Mouse (Mus musculus) gastrocnemius, adult 2 months (tissue): ENCODE data around the gene Aqp8. TPM values are rescaled to one million over a fixed set of nuclear protein-coding genes. Genes with fewer than 3 reads are reported as not detected.
A peak's percentile ranks its signal among the peaks of the same experiment; 100 is the strongest.

ENCODE experiments used
- DNase-seq: peaks from one replicate; pipeline ENCODE4 v3.0.0; 2022
- H3K27ac ChIP-seq: fragments of 200-600 bp; 2 replicates; pipeline ENCODE4 v1.8.1; 2022; ENCODE audit warnings: mild to moderate bottlenecking
- H3K4me3 ChIP-seq: fragments of 200-600 bp; 2 replicates; pipeline ENCODE4 v1.8.1; 2022; ENCODE audit warnings: mild to moderate bottlenecking, moderate library complexity
- CTCF ChIP-seq: fragments of 200-600 bp; IDR thresholded peaks from 2 replicates; pipeline ENCODE4 v1.8.1; 2022; ENCODE audit warnings: antibody characterized with exemption, mild to moderate bottlenecking, moderate library complexity
- intact Hi-C: fragments of 180-260 bp; cut with DNase I; formaldehyde crosslinking; loops from one replicate; pipeline ENCODE4 v1.15.1; 2025
- long read RNA-seq, 2 experiments: library from polyadenylated mRNA; stranded (forward); transcript quantifications; one replicate each; pipeline ENCODE4 v2.0.0; 2021
- total RNA-seq, 2 experiments: library from RNA; stranded (reverse); gene quantifications; 2 replicates each; pipeline ENCODE4 v1.2.3; 2021

Gene Aqp8
- total RNA-seq: not detected
- long read RNA-seq, experiment 1, partial matches to known transcripts: 0 of 1 reads
- long read RNA-seq, experiment 1, other reads (novel, unspliced or antisense): 1 of 1 reads
- long read RNA-seq, experiment 2: 0 reads

- H3K4me3 ChIP-seq: no peak within 1 kb of the TSS
- no peak within 1 kb of the TSS for H3K27ac ChIP-seq
- no peak for DNase-seq
- intact Hi-C loops: loop anchor here (10.0 kb wide), 1 partner anchor 157 kb away; no protein-coding TSS in a partner anchor
- TF ChIP-seq CTCF: no peak
These were observed at the start of gene Aqp8 for GRCm38 (mm10) chr7:123462070-123462501. Aqp8 (plus strand) TSS chr7:123462291.

- no peak overlapping the region for H3K27ac ChIP-seq
- DNase-seq: no peak
- no peak overlapping the region for H3K4me3 ChIP-seq
- intact Hi-C loops: no loop called here
- no peak for TF ChIP-seq CTCF
These were observed 45.3 kb upstream of the Aqp8 start for GRCm38 (mm10) chr7:123416803-123417202.

GRCm38 (mm10) chr7:123417661-123418060, 44.4 kb upstream of the Aqp8 start:
- DNase-seq: no peak
- intact Hi-C loops: no loop called here
- no peak for TF ChIP-seq CTCF
- Histone ChIP-seq H3K4me3 (no peak overlapping the region), H3K27ac (no peak overlapping the region)

GRCm38 (mm10) chr7:123419984-123420383, 42.1 kb upstream of the Aqp8 start:
- DNase-seq: no peak

GRCm38 (mm10) chr7:123421958-123422357, 40.1 kb upstream of the Aqp8 start:
- no peak overlapping the region for H3K4me3 ChIP-seq
- no peak for TF ChIP-seq CTCF
- no peak for DNase-seq
- intact Hi-C loops: no loop called here
- no peak overlapping the region for H3K27ac ChIP-seq

More at GRCm38 (mm10) chr7:123419984-123420383, 42.1 kb upstream of the Aqp8 start:
- Histone ChIP-seq H3K4me3 (no peak overlapping the region), H3K27ac (no peak overlapping the region)
- intact Hi-C loops: no loop called here
- TF ChIP-seq CTCF: no peak

GRCm38 (mm10) chr7:123424281-123424680, 37.8 kb upstream of the Aqp8 start:
- TF ChIP-seq CTCF: no peak
- intact Hi-C loops: no loop called here
- DNase-seq: no peak
- no peak overlapping the region for H3K27ac ChIP-seq
- no peak overlapping the region for H3K4me3 ChIP-seq

- Histone ChIP-seq H3K27ac (no peak overlapping the region), H3K4me3 (no peak overlapping the region)
- intact Hi-C loops: no loop called here
These were observed 36.8 kb upstream of the Aqp8 start for GRCm38 (mm10) chr7:123425134-123425757.

GRCm38 (mm10) chr7:123429624-123430410, 32.3 kb upstream of the Aqp8 start:
- Histone ChIP-seq H3K4me3 (no peak overlapping the region), H3K27ac (0 out of 2 replicates have a peak overlapping the region, but pooled peaks have one; percentile 24)
- intact Hi-C loops: no loop called here
- no peak for DNase-seq
- no peak for TF ChIP-seq CTCF

More at GRCm38 (mm10) chr7:123425134-123425757, 36.8 kb upstream of the Aqp8 start:
- no peak for TF ChIP-seq CTCF
- DNase-seq: no peak

- intact Hi-C loops: no loop called here
- TF ChIP-seq CTCF: no peak
- Histone ChIP-seq H3K4me3 (no peak overlapping the region), H3K27ac (no peak overlapping the region)
- DNase-seq: no peak
These were observed 31.7 kb upstream of the Aqp8 start for GRCm38 (mm10) chr7:123430411-123430705.

GRCm38 (mm10) chr7:123431206-123431605, 30.9 kb upstream of the Aqp8 start:
- Histone ChIP-seq H3K27ac (no peak overlapping the region), H3K4me3 (no peak overlapping the region)
- intact Hi-C loops: no loop called here
- no peak for TF ChIP-seq CTCF
- DNase-seq: no peak

GRCm38 (mm10) chr7:123442079-123442478, 20.0 kb upstream of the Aqp8 start:
- intact Hi-C loops: no loop called here
- no peak overlapping the region for H3K27ac ChIP-seq
- no peak overlapping the region for H3K4me3 ChIP-seq
- TF ChIP-seq CTCF: no peak
- DNase-seq: no peak

- TF ChIP-seq CTCF: no peak
- intact Hi-C loops: no loop called here
These were observed 13.3 kb upstream of the Aqp8 start for GRCm38 (mm10) chr7:123448794-123449193.

GRCm38 (mm10) chr7:123449676-123450075, 12.4 kb upstream of the Aqp8 start:
- DNase-seq: no peak
- H3K4me3 ChIP-seq: no peak overlapping the region
- intact Hi-C loops: no loop called here
- H3K27ac ChIP-seq: no peak overlapping the region
- no peak for TF ChIP-seq CTCF

More at GRCm38 (mm10) chr7:123448794-123449193, 13.3 kb upstream of the Aqp8 start:
- H3K4me3 ChIP-seq: no peak overlapping the region
- no peak overlapping the region for H3K27ac ChIP-seq
- DNase-seq: no peak
